Mouse (Mus musculus) hindbrain, embryonic 14.5 days (tissue): ENCODE data around the gene Lrp6. TPM values are rescaled to one million over a fixed set of nuclear protein-coding genes. Genes with fewer than 3 reads are reported as not detected.
A peak's percentile ranks its signal among the peaks of the same experiment; 100 is the strongest.

Source experiments
- ATAC-seq: fragments of 200-750 bp; cut with Nextera tagmentation; 2 replicates; pipeline ENCODE4 v1.8.0; 2017; ENCODE audit warnings: moderate number of reproducible peaks, mild to moderate bottlenecking, moderate TSS enrichment, moderate library complexity; ENCODE audit not compliant: low FRiP score
- DNase-seq: peaks from one replicate; pipeline ENCODE4 v3.0.0-alpha.2; 2015; ENCODE audit warnings: low spot score
- H3K27ac ChIP-seq: fragments of 300-500 bp; sonication (generic); 2 replicates; pipeline ENCODE4 v1.5.1; 2014; ENCODE audit warnings: mild to moderate bottlenecking, moderate library complexity
- H3K27me3 ChIP-seq: fragments of 300-500 bp; sonication (generic); 2 replicates; pipeline ENCODE4 v1.6.1; 2014; ENCODE audit warnings: mild to moderate bottlenecking, low read length, mixed read lengths; ENCODE audit not compliant: control insufficient read depth, insufficient read depth
- H3K36me3 ChIP-seq: fragments of 300-500 bp; sonication (generic); replicated peaks from 2 replicates; pipeline ENCODE4 v1.6.1; 2014; ENCODE audit not compliant: control insufficient read depth, insufficient read depth
- H3K4me1 ChIP-seq: fragments of 300-500 bp; sonication (generic); replicated peaks from 2 replicates; pipeline ENCODE4 v1.6.1; 2014; ENCODE audit warnings: antibody characterized with exemption, low read length, mixed read lengths; ENCODE audit not compliant: control insufficient read depth, insufficient read depth
- H3K4me2 ChIP-seq: fragments of 300-500 bp; sonication (generic); replicated peaks from 2 replicates; pipeline ENCODE4 v1.6.1; 2014; ENCODE audit warnings: mild to moderate bottlenecking, moderate library complexity
- H3K4me3 ChIP-seq: fragments of 300-500 bp; sonication (generic); replicated peaks from 2 replicates; pipeline ENCODE4 v1.5.1; 2014; ENCODE audit warnings: mild to moderate bottlenecking, low read length
- H3K9ac ChIP-seq: fragments of 300-500 bp; sonication (generic); 2 replicates; pipeline ENCODE4 v1.6.1; 2014
- H3K9me3 ChIP-seq: fragments of 300-500 bp; sonication (generic); 2 replicates; pipeline ENCODE4 v1.6.1; 2016; ENCODE audit warnings: low read length; ENCODE audit not compliant: control insufficient read depth
- WGBS: fragments of 180-500 bp; shearing (Covaris S2); extraction: QIAGEN DNeasy Blood & Tissue Kit; methylation state at CpG from one replicate; pipeline ENCODE4 v1.1.7; 2014; 5-methylcytosine and 5-hydroxymethylcytosine counted together
- polyA plus RNA-seq: library from polyadenylated mRNA; unstranded; fragments of >200 nt; fragmentation: Nextera tagmentation; extraction: Ambion mirVana; gene quantifications from 2 replicates; pipeline ENCODE4 v1.2.1, GENCODE M21; 2014

Gene Lrp6
- polyA plus RNA-seq, 1 experiment from 2014 or later, result 22.3 TPM

GRCm38 (mm10) chr6:134414532-134414883 lies 152.3 kb downstream of the Lrp6 start:
- Histone ChIP-seq H3K4me3 (no peak overlapping the region), H3K4me1 (no peaks in the 10 kb centered on the region), H3K9me3 (no peaks in the 10 kb centered on the region), H3K9ac (no peak overlapping the region), H3K4me2 (no peak overlapping the region), H3K27me3 (no peaks in the 10 kb centered on the region), H3K36me3 (no peaks in the 10 kb centered on the region), H3K27ac (no peak overlapping the region)
- no peak for ATAC-seq
- DNase-seq, result no peak
- 78% methylated on average over 4 of the region's 4 CpGs for WGBS

DNA sequence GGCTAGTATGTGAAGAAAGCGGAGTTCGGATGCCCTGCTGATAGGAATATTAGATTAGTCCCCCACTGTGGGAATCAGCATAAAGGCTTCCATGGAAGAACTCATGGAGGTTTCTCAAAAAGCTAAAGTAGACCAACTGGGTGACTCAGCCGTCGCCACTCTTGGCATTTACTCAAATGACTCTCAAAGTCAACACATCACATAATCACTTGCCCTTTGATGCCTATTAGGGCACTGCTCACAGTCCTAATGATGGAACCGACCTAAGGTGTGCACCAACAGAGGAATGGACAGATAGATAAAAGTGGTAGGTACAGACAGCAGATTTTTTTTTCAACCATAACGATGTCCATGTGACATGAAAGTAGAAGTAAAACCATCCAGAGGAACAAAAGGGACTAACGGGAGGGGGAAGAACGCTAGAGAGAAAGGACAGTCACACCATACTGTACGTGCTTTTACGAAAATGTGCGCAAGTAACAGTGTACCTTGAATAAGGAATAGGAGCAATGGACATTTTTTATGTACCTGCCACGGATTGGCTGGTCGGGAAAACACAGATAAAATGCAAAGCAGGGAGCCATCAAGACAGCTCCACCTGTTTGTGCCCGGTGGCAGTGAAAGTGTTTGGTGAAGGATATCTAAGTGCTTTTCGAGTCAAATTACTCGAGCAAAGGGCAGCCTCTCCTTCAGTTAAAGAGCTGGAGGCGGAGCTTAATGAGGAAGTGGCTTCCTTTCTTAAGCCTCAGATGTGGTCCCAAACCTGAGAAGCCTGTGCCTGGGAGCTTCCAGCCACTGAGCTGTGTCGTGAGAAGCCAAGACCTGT lies 152.8 kb downstream of the Lrp6 start:
- Histone ChIP-seq H3K9me3 (no peaks in the 10 kb centered on the region), H3K36me3 (no peaks in the 10 kb centered on the region), H3K27ac (no peak overlapping the region), H3K27me3 (no peaks in the 10 kb centered on the region), H3K4me3 (no peak overlapping the region), H3K4me1 (no peaks in the 10 kb centered on the region), H3K4me2 (no peak overlapping the region), H3K9ac (no peak overlapping the region)
- DNase-seq (no peak), ATAC-seq (no peak)
- 66% methylated on average over 18 of the region's 18 CpGs for WGBS

- DNase-seq, result no peak
- no peaks in the 10 kb centered on the region for H3K9me3 ChIP-seq
- H3K4me1 ChIP-seq, result no peaks in the 10 kb centered on the region
- no peaks in the 10 kb centered on the region for H3K36me3 ChIP-seq
- H3K27me3 ChIP-seq, result no peaks in the 10 kb centered on the region
- no peak for ATAC-seq
- no peak overlapping the region for H3K4me3 ChIP-seq
- H3K4me2 ChIP-seq, result no peak overlapping the region
- WGBS, result 64% methylated on average over 5 of the region's 5 CpGs
- no peak overlapping the region for H3K9ac ChIP-seq
- no peak overlapping the region for H3K27ac ChIP-seq
These were observed 159.5 kb downstream of the Lrp6 start for GRCm38 (mm10) chr6:134407226-134407625.

GRCm38 (mm10) chr6:134403684-134404070 lies 163.1 kb downstream of the Lrp6 start:
- H3K4me3 ChIP-seq, result no peak overlapping the region
- H3K27ac ChIP-seq, result no peak overlapping the region
- DNase-seq (no peak), ATAC-seq (no peak)
- H3K9ac ChIP-seq, result no peak overlapping the region
- no peaks in the 10 kb centered on the region for H3K36me3 ChIP-seq
- 91% methylated on average over 9 of the region's 9 CpGs for WGBS
- no peaks in the 10 kb centered on the region for H3K9me3 ChIP-seq
- H3K27me3 ChIP-seq, result no peaks in the 10 kb centered on the region
- H3K4me2 ChIP-seq, result no peak overlapping the region
- no peaks in the 10 kb centered on the region for H3K4me1 ChIP-seq

DNA sequence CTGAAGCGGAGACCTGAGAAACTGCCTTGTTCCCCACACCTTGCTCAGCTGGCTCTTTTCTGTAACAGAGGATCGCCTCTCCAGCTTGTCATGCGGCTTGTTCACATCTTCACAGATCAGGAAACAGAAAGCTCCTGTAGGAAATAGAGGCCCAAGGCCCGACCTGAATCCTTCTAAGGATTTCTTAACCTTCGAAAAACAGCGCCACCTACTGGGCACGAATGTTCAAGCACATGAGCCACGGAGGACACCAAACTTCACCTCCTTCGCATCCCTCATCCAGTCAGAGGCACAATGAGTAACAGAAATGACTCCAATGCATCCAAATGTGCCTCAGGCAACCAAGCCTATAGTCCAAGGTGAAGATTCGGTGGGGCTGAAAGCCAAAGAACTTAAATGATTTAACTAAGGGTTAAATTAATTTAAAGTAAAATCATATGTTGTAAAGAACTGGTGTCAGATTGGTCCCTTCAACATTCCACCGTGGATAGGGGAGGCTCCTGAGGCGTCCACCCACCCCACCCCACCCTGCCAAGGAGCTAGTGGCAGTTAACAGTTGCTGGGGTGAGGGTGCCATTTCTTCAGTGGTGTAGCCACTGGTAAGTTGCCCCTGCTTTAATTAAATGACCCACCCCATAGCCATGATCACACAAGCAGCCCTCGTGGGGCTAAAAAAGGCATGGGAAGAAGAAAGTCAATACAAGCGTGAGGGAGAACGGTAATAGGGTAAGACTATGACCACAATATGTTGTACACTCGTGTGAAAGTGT lies 163.7 kb downstream of the Lrp6 start:
- DNase-seq (peak; percentile 76), ATAC-seq (no peak)
- H3K4me2 ChIP-seq, result no peak overlapping the region
- no peaks in the 10 kb centered on the region for H3K27me3 ChIP-seq
- no peaks in the 10 kb centered on the region for H3K36me3 ChIP-seq
- H3K4me1 ChIP-seq, result no peaks in the 10 kb centered on the region
- no peak overlapping the region for H3K27ac ChIP-seq
- no peak overlapping the region for H3K4me3 ChIP-seq
- WGBS, result 45% methylated on average over 16 of the region's 16 CpGs
- no peaks in the 10 kb centered on the region for H3K9me3 ChIP-seq
- no peak overlapping the region for H3K9ac ChIP-seq

Other genes starting within 250 kb of the Lrp6 start
- gene Bcl2l14, start 170.6 kb downstream of the Lrp6 start, polyA plus RNA-seq, result 0.37 TPM in 1 of 2 replicates, not detected in the other
- gene Mansc1, start 65.5 kb upstream of the Lrp6 start, polyA plus RNA-seq, result 1.3 and 1.5 TPM in 2 replicates
- 42.6 and 44.5 TPM in 2 replicates for gene Borcs5, start 72.5 kb upstream of the Lrp6 start, polyA plus RNA-seq
- 5.4 and 5.7 TPM in 2 replicates for gene Dusp16, start 225.7 kb upstream of the Lrp6 start, polyA plus RNA-seq